Mouse (Mus musculus) intestine, embryonic 15.5 days (tissue): ENCODE data around the gene Gm49425. TPM values are rescaled to one million over a fixed set of nuclear protein-coding genes. Genes with fewer than 3 reads are reported as not detected.
A peak's percentile ranks its signal among the peaks of the same experiment; 100 is the strongest.

ENCODE experiments used
- ATAC-seq: fragments of 200-750 bp; cut with Nextera tagmentation; 2 replicates; pipeline ENCODE4 v1.8.0; 2017; ENCODE audit warnings: moderate TSS enrichment, moderate library complexity
- H3K27ac ChIP-seq: fragments of 300-500 bp; sonication (generic); 2 replicates; pipeline ENCODE4 v1.5.1; 2015; ENCODE audit warnings: mild to moderate bottlenecking, inconsistent platforms
- H3K27me3 ChIP-seq: fragments of 300-500 bp; sonication (generic); replicated peaks from 2 replicates; pipeline ENCODE4 v1.6.1; 2015; ENCODE audit warnings: inconsistent platforms
- H3K36me3 ChIP-seq: fragments of 300-500 bp; sonication (generic); 2 replicates; pipeline ENCODE4 v1.6.1; 2015; ENCODE audit warnings: inconsistent platforms
- H3K4me1 ChIP-seq: fragments of 300-500 bp; sonication (generic); replicated peaks from 2 replicates; pipeline ENCODE4 v1.6.1; 2015; ENCODE audit warnings: inconsistent platforms
- H3K4me2 ChIP-seq: fragments of 300-500 bp; sonication (generic); replicated peaks from 2 replicates; pipeline ENCODE4 v1.6.1; 2015; ENCODE audit warnings: mild to moderate bottlenecking, inconsistent platforms
- H3K4me3 ChIP-seq: fragments of 300-500 bp; sonication (generic); replicated peaks from 2 replicates; pipeline ENCODE4 v1.5.1; 2015; ENCODE audit warnings: inconsistent platforms
- H3K9ac ChIP-seq: fragments of 300-500 bp; sonication (generic); 2 replicates; pipeline ENCODE4 v1.6.1; 2015; ENCODE audit warnings: inconsistent platforms
- H3K9me3 ChIP-seq: fragments of 300-500 bp; sonication (generic); 2 replicates; pipeline ENCODE4 v1.6.1; 2016; ENCODE audit warnings: inconsistent platforms
- WGBS: fragments of 180-500 bp; shearing (Covaris S2); methylation state at CpG from one replicate; pipeline ENCODE4 v1.1.7; 2015; 5-methylcytosine and 5-hydroxymethylcytosine counted together
- polyA plus RNA-seq: library from polyadenylated mRNA; unstranded; fragments of >200 nt; fragmentation: Nextera tagmentation; extraction: Ambion mirVana; gene quantifications from 2 replicates; pipeline ENCODE4 v1.2.1, GENCODE M21; 2015

Gene Gm49425
- polyA plus RNA-seq, 1 experiment from 2014 or later: not detected

DNA sequence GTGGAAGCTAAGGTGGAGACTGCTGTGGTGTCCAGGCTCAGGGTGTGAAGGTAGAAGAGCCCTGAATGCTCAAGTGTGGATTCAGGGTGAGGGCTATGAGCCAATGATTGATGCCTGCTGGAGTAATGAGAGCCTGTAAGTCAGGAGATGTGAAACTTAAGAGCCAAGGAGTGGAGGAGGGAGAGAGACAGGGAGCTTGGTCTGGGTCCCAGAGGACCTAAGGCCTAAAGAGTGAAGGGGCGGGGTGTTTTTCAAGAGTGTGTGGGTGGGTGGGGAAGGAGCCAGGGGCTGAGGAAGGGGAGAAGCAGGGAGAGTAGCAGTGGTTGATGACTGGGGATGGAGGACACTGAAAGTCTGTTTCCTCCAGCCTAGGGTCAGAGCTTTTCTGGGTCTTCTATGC lies 33.4 kb downstream of the Gm49425 start:
- Histone ChIP-seq H3K9ac (no peak overlapping the region), H3K36me3 (no peaks in the 10 kb centered on the region), H3K27ac (no peak overlapping the region), H3K27me3 (peaks cover 6% of the 10 kb centered on the region), H3K9me3 (no peaks in the 10 kb centered on the region), H3K4me1 (peaks cover 5% of the 10 kb centered on the region; the same call in 1 of the 2 replicates), H3K4me2 (no peak overlapping the region), H3K4me3 (no peak overlapping the region)
- ATAC-seq: no peak
- WGBS: 63% methylated on average over 1 of the region's 1 CpGs

DNA sequence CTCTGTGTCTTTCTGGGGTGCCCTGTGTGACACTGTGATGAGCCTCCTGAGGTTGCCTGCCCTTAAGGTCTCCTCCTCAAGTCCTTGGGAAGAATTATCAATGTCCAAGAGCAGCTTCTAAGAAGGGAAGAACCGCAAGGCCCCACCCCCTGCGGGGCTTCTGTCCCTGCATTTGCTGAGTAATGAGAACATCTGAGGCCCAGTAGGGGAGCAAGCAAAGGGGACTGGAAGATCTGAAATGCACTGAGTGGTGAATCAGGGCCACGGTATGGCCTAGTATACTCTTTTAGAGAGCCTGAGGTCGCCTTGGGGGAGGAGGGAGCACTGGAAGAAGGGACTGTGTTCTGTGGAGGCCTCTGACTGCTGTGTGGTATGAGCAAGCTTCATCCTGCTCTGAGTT lies 35.0 kb downstream of the Gm49425 start:
- no peak for ATAC-seq
- peaks cover 6% of the 10 kb centered on the region for H3K27me3 ChIP-seq
- no peak overlapping the region for H3K4me3 ChIP-seq
- no peak overlapping the region for H3K4me2 ChIP-seq
- WGBS: 43% methylated on average over 4 of the region's 4 CpGs
- peaks cover 5% of the 10 kb centered on the region; the same call in 1 of the 2 replicates for H3K4me1 ChIP-seq
- no peaks in the 10 kb centered on the region for H3K9me3 ChIP-seq
- no peak overlapping the region for H3K27ac ChIP-seq
- no peaks in the 10 kb centered on the region for H3K36me3 ChIP-seq
- H3K9ac ChIP-seq: no peak overlapping the region

DNA sequence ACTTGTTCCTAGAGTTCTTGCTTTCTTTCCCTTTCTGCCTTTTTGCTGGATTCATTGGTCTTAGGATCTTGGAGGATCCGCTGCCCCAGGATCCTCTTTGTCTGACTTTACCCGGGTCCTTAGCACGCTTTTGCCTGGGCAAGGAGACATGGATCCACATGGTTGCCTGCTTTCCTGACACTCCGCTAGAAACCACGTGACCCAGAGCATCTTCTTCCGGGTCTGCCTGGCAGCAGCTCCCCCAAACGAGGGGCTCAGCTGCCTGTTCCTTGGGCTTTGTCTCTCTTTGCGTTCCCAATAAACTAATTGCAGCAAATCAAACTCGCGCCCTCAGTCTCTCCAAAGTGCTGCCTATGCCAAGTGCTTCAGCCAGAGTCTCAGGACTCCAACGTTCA lies 37.4 kb downstream of the Gm49425 start:
- H3K4me1 ChIP-seq: peaks cover 5% of the 10 kb centered on the region; the same call in 1 of the 2 replicates
- H3K4me2 ChIP-seq: peak overlapping the region; percentile 77
- 36% methylated on average over 11 of the region's 11 CpGs for WGBS
- H3K9me3 ChIP-seq: no peaks in the 10 kb centered on the region
- H3K36me3 ChIP-seq: no peaks in the 10 kb centered on the region
- H3K27me3 ChIP-seq: peaks cover 6% of the 10 kb centered on the region
- H3K4me3 ChIP-seq: peak overlapping the region; percentile 27
- H3K9ac ChIP-seq: peak overlapping the region; percentile 36; the same call in 1 of the 2 replicates
- ATAC-seq: no peak
- no peak overlapping the region for H3K27ac ChIP-seq

DNA sequence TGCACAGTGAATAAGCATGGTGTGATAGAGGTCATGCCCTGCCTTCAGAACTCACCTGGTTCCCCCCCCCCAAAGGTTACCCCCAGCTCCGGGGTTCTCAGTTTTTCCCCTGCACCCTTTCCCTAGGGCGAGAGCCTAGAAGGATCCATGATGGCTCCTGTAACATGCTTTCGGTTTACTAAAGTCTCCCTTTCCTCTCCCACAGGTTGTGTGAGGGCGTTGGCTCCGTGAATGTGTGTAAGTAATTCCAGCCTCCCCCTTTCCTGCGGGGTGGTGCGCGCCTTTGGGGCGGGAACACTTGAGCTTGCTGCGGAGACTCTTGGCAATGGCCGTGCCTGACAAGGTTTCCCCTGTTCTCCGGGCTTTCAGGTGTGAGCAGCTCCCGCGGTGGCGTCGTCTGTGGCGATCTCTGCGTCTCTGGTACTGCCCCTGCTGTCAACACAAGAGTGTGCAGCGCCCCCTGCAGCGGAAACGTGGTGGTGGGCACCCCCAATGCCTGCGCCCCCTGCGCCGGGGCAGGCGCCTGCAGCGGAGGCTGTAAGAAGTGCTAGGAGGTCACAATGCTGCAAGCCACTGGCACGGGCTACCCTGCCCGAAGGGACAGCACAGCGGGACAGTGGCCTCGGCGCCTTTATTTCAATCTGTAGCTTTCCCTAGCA lies 37.9 kb downstream of the Gm49425 start:
- Histone ChIP-seq H3K9ac (peak overlapping the region; percentile 36), H3K27me3 (peaks cover 6% of the 10 kb centered on the region), H3K9me3 (no peaks in the 10 kb centered on the region), H3K27ac (no peak overlapping the region), H3K4me2 (peak overlapping the region; percentile 77), H3K36me3 (no peaks in the 10 kb centered on the region), H3K4me1 (peaks cover 5% of the 10 kb centered on the region; the same call in 1 of the 2 replicates), H3K4me3 (peak overlapping the region; percentile 27)
- ATAC-seq: peak; percentile 53
- WGBS: 8% methylated on average over 31 of the region's 31 CpGs

DNA sequence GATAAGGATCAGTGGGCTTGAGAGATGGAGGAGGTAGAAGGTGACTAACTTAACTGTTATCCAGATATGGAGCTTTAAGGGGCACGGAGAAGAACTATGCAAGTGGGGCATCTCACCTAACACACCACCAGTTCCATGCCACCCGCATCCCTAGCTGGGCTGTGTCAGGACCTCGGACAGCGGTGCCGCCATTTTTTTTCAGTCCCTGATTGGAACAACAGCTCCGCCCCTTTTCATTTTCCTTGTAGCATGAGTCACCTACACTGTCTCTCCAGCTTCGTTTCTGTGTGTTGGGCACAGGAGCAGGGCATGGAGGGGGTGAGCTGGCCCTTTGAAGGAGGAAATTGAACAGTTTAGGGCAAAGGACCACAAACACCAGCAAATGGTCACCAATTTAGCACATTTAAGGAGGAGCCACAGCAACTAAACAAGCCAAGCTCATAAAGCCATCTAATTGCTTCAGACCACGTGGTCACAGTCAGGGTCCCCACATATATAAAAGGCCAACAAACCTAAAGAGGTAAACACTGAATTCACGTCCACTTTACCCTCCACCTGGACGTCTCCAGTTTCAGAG lies 44.0 kb downstream of the Gm49425 start, which contains the start of gene Krt86:
Gene Krt86, plus strand, starts transcription at position 527 of the 577 bp plus-strand sequence.
- no peak within 1 kb of the TSS for H3K4me2 ChIP-seq
- no peaks in the 10 kb centered on the region; the same call in 1 of the 2 replicates for H3K27me3 ChIP-seq
- peak; percentile 41; the same call in 1 of the 2 replicates for ATAC-seq
- H3K9ac ChIP-seq: no peak within 1 kb of the TSS
- no peak within 1 kb of the TSS for H3K27ac ChIP-seq
- no peak within 1 kb of the TSS for H3K4me3 ChIP-seq
- no peaks in the 10 kb centered on the region for H3K36me3 ChIP-seq
- no peaks in the 10 kb centered on the region for H3K9me3 ChIP-seq
- H3K4me1 ChIP-seq: no peaks in the 10 kb centered on the region
- WGBS: 27% methylated on average over 10 of the region's 10 CpGs

DNA sequence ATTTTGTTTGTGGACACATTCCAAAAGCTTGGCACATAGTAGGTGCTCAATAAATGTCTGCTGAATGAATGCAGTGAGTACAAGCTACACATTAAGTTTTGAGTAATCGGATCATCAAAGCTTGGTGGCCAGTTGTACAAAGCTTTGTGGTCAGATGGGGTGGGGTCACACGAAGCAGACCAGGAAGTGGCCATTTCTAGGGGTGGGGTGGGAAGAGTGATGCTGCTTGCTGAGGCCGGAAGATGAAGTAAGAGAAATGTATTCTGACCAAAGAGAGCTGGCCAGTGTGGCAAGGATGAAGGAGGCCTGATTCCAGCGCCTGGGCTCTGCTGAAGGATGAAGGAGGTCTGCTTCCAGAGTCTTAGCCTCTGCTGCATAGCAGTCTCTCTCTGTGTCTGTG lies 48.0 kb downstream of the Gm49425 start:
- Histone ChIP-seq H3K36me3 (no peaks in the 10 kb centered on the region), H3K9me3 (no peaks in the 10 kb centered on the region), H3K27me3 (no peaks in the 10 kb centered on the region), H3K27ac (no peak overlapping the region), H3K4me1 (no peaks in the 10 kb centered on the region), H3K9ac (no peak overlapping the region), H3K4me3 (no peak overlapping the region), H3K4me2 (no peak overlapping the region)
- 84% methylated on average over 4 of the region's 4 CpGs for WGBS
- no peak for ATAC-seq

Other genes with a start within 250 kb of the Gm49425 start
- 61.1 and 62.0 TPM in 2 replicates for gene Atg101, start 233.0 kb downstream of the Gm49425 start, polyA plus RNA-seq
- 4.1 TPM in 2 replicates for gene 6030408B16Rik, start 224.0 kb downstream of the Gm49425 start, polyA plus RNA-seq
- 1.2 TPM in 2 replicates for gene Krt80, start 147.1 kb downstream of the Gm49425 start, polyA plus RNA-seq
- 134 and 137 TPM in 2 replicates for gene Krt7, start 106.2 kb downstream of the Gm49425 start, polyA plus RNA-seq
- gene Krt87, start 78.5 kb downstream of the Gm49425 start, polyA plus RNA-seq: 0.20 and 0.21 TPM in 2 replicates
- gene Krt88, start 69.5 kb downstream of the Gm49425 start, polyA plus RNA-seq: not detected in 2 replicates
- not detected in 2 replicates for gene Krt81, start 53.5 kb downstream of the Gm49425 start, polyA plus RNA-seq
- 0.14 TPM in 1 of 2 replicates, not detected in the other for gene Krt86, start 43.8 kb downstream of the Gm49425 start, polyA plus RNA-seq
- gene Krt83, start 25.7 kb downstream of the Gm49425 start, polyA plus RNA-seq: 0.19 TPM in 1 of 2 replicates, not detected in the other
- 0.13 and 0.29 TPM in 2 replicates for gene Krt84, start 15.6 kb upstream of the Gm49425 start, polyA plus RNA-seq
- not detected in 2 replicates for gene Krt82, start 33.4 kb upstream of the Gm49425 start, polyA plus RNA-seq
- gene Krt90, start 45.7 kb upstream of the Gm49425 start, polyA plus RNA-seq: 0.09 and 0.16 TPM in 2 replicates
- gene Krt75, start 56.6 kb upstream of the Gm49425 start, polyA plus RNA-seq: not detected in 2 replicates
- gene Gm5414, start 110.9 kb upstream of the Gm49425 start, polyA plus RNA-seq: not detected in 2 replicates
- not detected in 2 replicates for gene Gm5478, start 130.1 kb upstream of the Gm49425 start, polyA plus RNA-seq
- gene Krt6b, start 163.0 kb upstream of the Gm49425 start, polyA plus RNA-seq: not detected in 2 replicates
- gene Krt6a, start 177.0 kb upstream of the Gm49425 start, polyA plus RNA-seq: 0.32 and 0.64 TPM in 2 replicates
- gene Krt5, start 195.6 kb upstream of the Gm49425 start, polyA plus RNA-seq: 0.25 and 0.87 TPM in 2 replicates
- gene Krt71, start 225.8 kb upstream of the Gm49425 start, polyA plus RNA-seq: not detected in 2 replicates